Mouse (Mus musculus) urinary bladder, adult 2 months (tissue): ENCODE data around the gene Pdpk1. TPM values are rescaled to one million over a fixed set of nuclear protein-coding genes. Genes with fewer than 3 reads are reported as not detected.
A peak's percentile ranks its signal among the peaks of the same experiment; 100 is the strongest.
"Not testable (repeated sequence)": the region's sequence is repeated elsewhere in the genome, so short reads cannot be mapped to it uniquely, and the experiment has no call there.

Experiments used
- DNase-seq: peaks from one replicate; pipeline ENCODE4 v3.0.0; 2022; ENCODE audit warnings: low spot score
- polyA plus RNA-seq: library from polyadenylated mRNA; depleted of rRNA; stranded (reverse); fragments of >200 nt; gene quantifications from 2 replicates; pipeline ENCODE4 v1.2.3, GENCODE M21; 2012

Gene Pdpk1
- polyA plus RNA-seq, 1 experiment = 20.2 TPM

DNA sequence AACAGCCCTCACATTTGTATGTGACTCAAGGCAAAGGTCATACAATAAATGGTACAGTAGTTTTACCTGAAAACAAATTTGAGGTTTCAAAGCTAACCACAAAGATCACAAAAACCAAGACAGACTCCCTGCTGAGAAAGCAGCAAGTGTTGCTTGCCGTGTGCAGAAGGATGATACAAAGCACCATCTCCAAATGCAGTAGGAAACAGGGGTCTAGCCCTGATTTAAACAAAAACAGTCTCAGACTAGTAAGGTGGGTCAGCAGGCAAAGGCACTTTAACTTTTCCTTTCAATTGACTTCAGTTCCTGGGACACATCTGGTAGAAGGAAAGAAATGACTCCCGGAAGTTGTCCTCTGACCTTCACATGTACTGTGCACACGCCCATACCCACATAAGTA is 23.9 kb downstream of the Pdpk1 start:
- no peak for DNase-seq

GRCm38 (mm10) chr17:24119446-24119845 is 31.3 kb downstream of the Pdpk1 start:
- no peak for DNase-seq

- no peak for DNase-seq
Observed at GRCm38 (mm10) chr17:24113031-24113430, 37.7 kb downstream of the Pdpk1 start.

DNA sequence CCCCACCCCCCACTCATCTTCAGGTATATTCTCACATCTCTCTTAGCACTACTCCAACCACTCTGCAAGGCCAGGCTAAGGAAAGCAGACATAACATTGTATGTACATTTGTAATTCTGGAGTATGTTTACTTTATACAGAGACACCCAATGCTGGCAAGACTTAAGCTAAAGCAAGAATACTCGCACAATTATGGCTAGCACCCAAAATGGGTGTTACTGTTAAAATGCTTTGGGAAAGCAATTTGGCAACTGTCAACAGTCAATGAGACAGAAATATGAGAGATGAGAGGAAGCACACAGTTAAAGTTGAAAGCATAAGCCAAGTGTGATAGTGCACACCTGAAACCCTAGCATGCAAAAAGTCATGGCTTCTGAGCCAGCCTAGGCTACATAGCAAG is 39.5 kb downstream of the Pdpk1 start:
- no peak for DNase-seq

- no peak for DNase-seq
Observed at GRCm38 (mm10) chr17:24108896-24109295, 41.8 kb downstream of the Pdpk1 start.

DNA sequence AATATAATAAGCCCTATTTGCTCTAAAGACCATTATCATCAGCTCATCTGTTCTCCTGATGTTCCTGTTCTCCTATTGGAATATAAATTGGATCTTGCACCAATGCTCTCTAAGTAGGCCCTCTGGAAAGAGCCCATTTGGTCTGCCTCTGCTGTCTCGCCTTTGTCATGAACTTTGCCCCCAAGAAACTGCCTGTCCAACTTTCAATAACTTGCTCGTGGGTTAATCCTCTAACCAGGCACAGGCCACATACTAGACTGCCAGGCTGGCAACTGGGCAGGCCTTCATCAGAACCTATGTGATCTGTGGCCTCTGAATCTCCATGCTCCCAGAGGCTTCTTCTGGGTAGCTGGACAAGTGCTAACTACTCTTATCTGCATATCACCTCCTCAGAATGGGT is 45.6 kb downstream of the Pdpk1 start:
- no peak for DNase-seq

DNA sequence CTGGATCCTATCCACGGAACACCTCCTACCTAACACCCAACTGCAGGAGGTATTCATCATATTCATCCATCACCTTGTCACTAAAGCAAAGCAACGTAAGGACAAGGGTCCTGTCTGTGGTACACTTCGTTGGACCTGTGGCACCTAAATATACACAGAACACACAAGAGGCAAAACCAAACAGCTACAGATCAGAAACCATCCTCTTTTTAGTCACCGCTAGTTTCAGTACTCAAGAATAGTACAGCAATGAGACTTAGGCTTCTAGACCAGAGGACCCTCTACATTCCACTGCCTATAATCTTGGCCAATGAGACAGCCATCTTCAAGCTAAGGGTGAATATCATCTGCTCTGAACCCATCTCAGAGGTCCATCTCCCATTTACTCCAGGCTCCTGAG is 52.4 kb downstream of the Pdpk1 start:
- no peak for DNase-seq

GRCm38 (mm10) chr17:24090575-24090974 is 60.1 kb downstream of the Pdpk1 start:
- no peak for DNase-seq

DNA sequence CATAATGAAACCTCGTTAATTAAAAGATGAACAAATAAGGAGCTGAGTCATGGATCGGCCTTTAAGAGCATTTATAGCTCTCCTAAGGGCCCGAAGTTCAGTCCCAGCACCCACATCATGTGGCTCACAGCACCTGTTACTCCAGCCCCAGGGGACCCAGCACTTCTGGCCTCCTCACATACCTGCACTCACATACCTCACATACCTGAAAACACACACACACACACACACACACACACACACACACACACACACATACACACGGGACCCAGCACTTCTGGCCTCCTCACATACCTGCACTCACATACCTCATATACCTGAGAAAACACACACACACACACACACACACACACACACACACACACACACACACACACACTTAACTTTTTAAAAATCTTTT is 64.3 kb downstream of the Pdpk1 start:
- not testable (repeated sequence) for DNase-seq

- no peak for DNase-seq
Observed at GRCm38 (mm10) chr17:24084593-24084992, 66.1 kb downstream of the Pdpk1 start.

- DNase-seq = no peak
Observed at GRCm38 (mm10) chr17:24077101-24077500, 73.6 kb downstream of the Pdpk1 start.

- DNase-seq = peak; percentile 88
Observed at GRCm38 (mm10) chr17:24072919-24073696, 77.6 kb downstream of the Pdpk1 start, which contains the start of gene Kctd5. Gene Kctd5 (minus strand): TSS chr17:24073485.

DNA sequence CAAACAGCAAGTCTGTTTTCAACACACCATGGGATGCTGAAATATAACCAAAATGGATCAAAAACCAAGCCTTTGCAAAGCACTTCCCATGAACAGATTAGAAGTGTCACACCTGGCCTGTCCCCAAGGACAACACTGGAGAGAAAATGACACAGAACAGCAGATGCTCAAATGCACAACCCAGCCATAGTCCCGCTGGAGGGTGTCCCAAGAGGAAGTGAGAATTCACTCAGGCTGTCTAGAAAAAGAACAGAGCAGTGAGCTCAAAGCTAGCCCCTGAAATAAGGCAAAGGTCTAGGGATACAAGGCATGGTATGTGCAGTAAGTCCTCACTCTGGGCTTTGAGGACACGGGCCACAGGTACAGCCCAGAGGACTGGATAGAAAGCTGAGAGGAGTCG is 81.2 kb downstream of the Pdpk1 start:
- DNase-seq = peak; percentile 14

- peak; percentile 16 for DNase-seq
Observed at GRCm38 (mm10) chr17:24068271-24068670, 82.5 kb downstream of the Pdpk1 start.

DNA sequence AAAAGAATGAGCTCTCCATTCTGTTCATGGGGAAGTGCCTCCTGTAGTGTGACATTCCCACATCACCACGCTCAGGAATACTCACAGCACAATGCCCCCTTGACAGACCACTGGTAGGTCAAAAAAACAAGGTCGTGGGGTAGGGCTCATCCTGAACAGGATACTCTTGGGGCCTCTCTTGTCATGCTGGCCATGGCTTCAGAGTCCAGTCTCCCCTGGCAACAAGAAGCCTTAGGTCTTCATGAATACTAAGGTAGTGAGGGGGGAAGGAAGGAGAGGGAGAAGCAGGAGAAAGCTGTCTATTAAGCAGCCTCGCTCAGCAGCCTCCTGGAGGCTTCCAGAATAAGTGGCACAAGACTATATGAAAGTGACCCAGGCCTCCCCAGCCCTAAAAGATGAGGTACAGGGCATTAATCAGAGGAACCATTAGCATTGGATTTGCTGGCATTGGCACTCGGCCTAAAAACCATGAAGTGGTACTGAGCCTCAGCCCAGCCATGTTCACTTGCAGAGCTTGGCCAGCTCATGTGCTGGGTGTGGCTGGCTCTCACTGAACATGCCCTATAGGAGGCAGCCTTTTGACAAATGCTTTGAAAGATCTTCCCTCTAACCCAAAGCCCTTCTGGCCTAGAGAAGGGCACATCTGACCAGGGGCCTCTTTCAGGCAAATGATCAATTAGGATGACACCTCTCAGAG is 88.1 kb downstream of the Pdpk1 start:
- DNase-seq = no peak

DNA sequence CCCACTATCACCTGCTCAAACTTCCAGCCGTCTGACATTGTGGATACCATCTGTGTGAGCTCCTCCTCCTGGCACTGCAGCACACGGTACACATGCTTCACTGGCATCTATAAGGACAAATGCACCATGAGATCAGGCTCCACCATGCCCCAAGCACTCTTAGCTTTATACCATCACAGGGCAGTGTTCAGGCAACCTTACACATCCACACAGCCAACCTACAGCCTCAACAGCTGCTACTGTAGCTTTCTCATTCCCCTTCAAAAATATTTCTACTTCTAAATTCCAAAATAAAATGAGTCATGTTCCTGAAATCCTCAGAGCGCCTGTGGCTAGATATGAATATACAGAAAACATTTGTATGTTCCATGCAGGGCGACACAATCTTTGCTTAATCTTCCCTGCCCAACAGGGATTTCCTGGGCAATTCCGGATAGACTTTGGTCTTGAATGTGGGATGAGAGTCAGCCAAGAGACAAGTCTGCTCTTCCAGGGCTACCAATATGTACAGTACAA is 92.9 kb downstream of the Pdpk1 start:
- no peak for DNase-seq

GRCm38 (mm10) chr17:24056636-24057625 is 93.8 kb downstream of the Pdpk1 start:
- DNase-seq = no peak

GRCm38 (mm10) chr17:24049008-24049407 is 101.7 kb downstream of the Pdpk1 start:
- DNase-seq = no peak

DNA sequence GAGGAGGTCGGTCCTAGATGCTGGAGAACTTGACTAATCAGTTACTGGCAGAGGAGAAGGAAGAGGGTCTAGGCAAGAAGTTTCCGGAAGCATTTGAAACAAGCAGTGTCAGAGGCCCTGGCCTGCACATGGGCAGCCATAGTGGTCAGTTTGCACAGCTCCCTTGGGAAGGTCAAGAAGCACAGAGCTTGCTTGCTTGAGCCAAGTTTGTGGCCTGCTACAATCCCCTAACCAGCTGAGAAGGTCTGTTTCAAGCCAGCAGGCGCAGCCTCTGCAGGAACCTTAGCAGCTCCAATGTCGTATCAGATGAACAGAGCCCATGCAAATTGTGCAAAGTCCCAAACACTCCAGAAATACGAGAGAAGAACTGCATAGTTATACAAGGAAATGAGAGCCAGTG is 102.7 kb downstream of the Pdpk1 start:
- no peak for DNase-seq

GRCm38 (mm10) chr17:24046026-24046425 is 104.7 kb downstream of the Pdpk1 start:
- no peak for DNase-seq

DNA sequence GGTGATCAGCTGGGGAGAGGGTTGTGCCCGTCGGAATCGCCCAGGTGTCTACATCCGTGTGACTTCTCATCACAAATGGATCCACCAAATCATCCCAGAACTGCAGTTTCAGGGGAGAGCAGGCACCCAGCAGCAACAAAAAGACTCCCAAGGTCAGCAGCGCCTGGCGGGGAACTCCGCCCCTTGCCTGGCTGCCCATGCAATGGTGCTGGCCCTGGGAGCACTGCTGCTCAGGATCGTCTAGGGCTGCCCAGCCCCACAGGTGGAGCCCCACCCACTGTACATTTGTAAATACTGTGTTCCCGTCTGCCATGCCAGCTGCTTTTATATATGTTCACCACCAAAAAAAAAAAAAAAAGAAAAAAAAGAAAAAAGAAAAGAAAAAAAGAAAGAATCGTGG is 105.1 kb downstream of the Pdpk1 start:
- no peak for DNase-seq

DNA sequence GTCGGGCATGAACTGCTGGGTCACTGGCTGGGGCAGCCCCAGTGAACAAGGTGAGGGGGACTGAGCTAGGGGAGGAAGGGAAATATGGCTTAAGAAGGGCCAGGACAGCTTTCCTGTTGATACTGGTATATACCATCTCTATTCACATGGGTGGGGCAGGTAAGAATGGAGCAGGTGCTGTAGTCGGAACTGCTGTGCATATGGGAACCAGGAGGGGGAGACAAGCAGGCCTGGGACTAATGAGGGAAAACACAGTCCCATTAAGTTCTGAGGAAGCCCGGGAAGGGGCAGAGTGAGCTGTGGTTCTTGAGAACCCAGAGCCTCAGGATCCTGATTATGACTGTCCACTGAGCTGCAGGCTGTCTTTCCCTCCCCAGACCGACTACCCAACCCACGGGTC is 106.2 kb downstream of the Pdpk1 start:
- DNase-seq = no peak
